Mouse (Mus musculus) heart, postnatal 0 days (tissue): ENCODE results near the gene Ltv1. TPM values are rescaled to one million over a fixed set of nuclear protein-coding genes. Genes with fewer than 3 reads are reported as not detected.
"Not testable (repeated sequence)": the region's sequence is repeated elsewhere in the genome, so short reads cannot be mapped to it uniquely, and the experiment has no call there.

Experiments
- ATAC-seq: fragments of 200-750 bp; cut with Nextera tagmentation; 2 replicates; pipeline ENCODE4 v1.8.0; 2017; ENCODE audit warnings: low read depth, moderate number of reproducible peaks, moderate library complexity; ENCODE audit not compliant: insufficient read depth
- DNase-seq: peaks from one replicate; pipeline ENCODE4 v3.0.0-alpha.2; 2016; ENCODE audit warnings: low spot score
- H3K27ac ChIP-seq: fragments of 300-500 bp; sonication (generic); 2 replicates; pipeline ENCODE4 v1.5.1; 2014; ENCODE audit warnings: low read depth, mild to moderate bottlenecking
- H3K27me3 ChIP-seq: fragments of 300-500 bp; sonication (generic); 2 replicates; pipeline ENCODE4 v1.6.1; 2014; ENCODE audit warnings: low read length, mixed read lengths; ENCODE audit not compliant: control insufficient read depth, insufficient read depth
- H3K36me3 ChIP-seq: fragments of 300-500 bp; sonication (generic); replicated peaks from 2 replicates; pipeline ENCODE4 v1.6.1; 2014; ENCODE audit warnings: low read length, mixed read lengths; ENCODE audit not compliant: control insufficient read depth, insufficient read depth
- H3K4me1 ChIP-seq: fragments of 300-500 bp; sonication (generic); 2 replicates; pipeline ENCODE4 v1.6.1; 2014; ENCODE audit warnings: antibody characterized with exemption; ENCODE audit not compliant: control insufficient read depth, insufficient read depth
- H3K4me2 ChIP-seq: fragments of 300-500 bp; sonication (generic); 2 replicates; pipeline ENCODE4 v1.6.1; 2014; ENCODE audit warnings: low read depth, mild to moderate bottlenecking, low read length, moderate library complexity
- H3K4me3 ChIP-seq: fragments of 300-500 bp; sonication (generic); 2 replicates; pipeline ENCODE4 v1.5.1; 2014; ENCODE audit warnings: low read depth, low read length
- H3K9ac ChIP-seq: fragments of 300-500 bp; sonication (generic); replicated peaks from 2 replicates; pipeline ENCODE4 v1.6.1; 2014; ENCODE audit warnings: low read depth, low read length, mixed read lengths
- H3K9me3 ChIP-seq: fragments of 300-500 bp; sonication (generic); replicated peaks from 2 replicates; pipeline ENCODE4 v1.6.1; 2016; ENCODE audit warnings: low read length; ENCODE audit not compliant: control insufficient read depth
- CTCF ChIP-seq: IDR thresholded peaks from 2 replicates; pipeline ENCODE4 v1.5.1; 2016; ENCODE audit warnings: antibody characterized with exemption, control low read depth, low read depth
- EP300 ChIP-seq: IDR thresholded peaks from 2 replicates; pipeline ENCODE4 v1.6.1; 2016; ENCODE audit warnings: antibody characterized with exemption, low read depth
- WGBS: fragments of 180-500 bp; shearing (Covaris S2); extraction: QIAGEN DNeasy Blood & Tissue Kit; methylation state at CpG from one replicate; pipeline ENCODE4 v1.1.7; 2014; 5-methylcytosine and 5-hydroxymethylcytosine counted together
- polyA plus RNA-seq: library from polyadenylated mRNA; unstranded; fragments of >200 nt; fragmentation: Nextera tagmentation; extraction: Ambion mirVana; gene quantifications from 2 replicates; pipeline ENCODE4 v1.2.1, GENCODE M21; 2015
- total RNA-seq: library from RNA; depleted of rRNA; stranded (reverse); fragments of >200 nt; gene quantifications from 2 replicates; pipeline ENCODE4 v1.2.3, GENCODE M21; 2014; ENCODE audit warnings: low replicate concordance

Gene Ltv1
- total and polyA plus RNA-seq, 2 experiments from 2014 or later = 28.3 to 34.8 TPM

DNA sequence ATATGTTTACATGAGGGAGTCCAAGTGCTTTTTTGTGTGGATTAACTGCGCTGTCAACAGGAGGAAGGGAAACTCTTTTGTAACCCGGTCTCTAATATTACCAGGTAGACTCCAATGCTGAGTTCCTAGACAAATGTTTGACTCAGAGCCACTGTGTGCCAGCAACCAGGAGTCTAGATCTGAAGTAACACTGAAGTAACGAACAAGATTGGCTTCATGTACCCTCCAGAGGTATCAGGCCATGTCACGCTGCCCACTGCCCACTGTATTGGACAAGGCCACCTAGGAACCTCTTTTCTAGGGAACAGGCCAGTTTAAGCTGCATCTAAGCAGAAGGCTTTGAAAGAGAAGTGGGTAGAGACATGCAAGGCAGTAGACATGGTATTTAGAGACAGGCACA, 16.1 kb upstream of the Ltv1 start:
- Histone ChIP-seq H3K4me3 (no peak overlapping the region), H3K9ac (no peak overlapping the region), H3K4me1 (peaks cover 20% of the 10 kb centered on the region), H3K9me3 (no peaks in the 10 kb centered on the region), H3K36me3 (peaks cover 17% of the 10 kb centered on the region; the same call in 1 of the 2 replicates), H3K4me2 (no peak overlapping the region), H3K27ac (no peak overlapping the region), H3K27me3 (no peaks in the 10 kb centered on the region)
- WGBS = 96% methylated on average over 4 of the region's 4 CpGs
- ATAC-seq = no peak
- no peak for TF ChIP-seq EP300
- TF ChIP-seq CTCF = no peak
- no peak for DNase-seq

DNA sequence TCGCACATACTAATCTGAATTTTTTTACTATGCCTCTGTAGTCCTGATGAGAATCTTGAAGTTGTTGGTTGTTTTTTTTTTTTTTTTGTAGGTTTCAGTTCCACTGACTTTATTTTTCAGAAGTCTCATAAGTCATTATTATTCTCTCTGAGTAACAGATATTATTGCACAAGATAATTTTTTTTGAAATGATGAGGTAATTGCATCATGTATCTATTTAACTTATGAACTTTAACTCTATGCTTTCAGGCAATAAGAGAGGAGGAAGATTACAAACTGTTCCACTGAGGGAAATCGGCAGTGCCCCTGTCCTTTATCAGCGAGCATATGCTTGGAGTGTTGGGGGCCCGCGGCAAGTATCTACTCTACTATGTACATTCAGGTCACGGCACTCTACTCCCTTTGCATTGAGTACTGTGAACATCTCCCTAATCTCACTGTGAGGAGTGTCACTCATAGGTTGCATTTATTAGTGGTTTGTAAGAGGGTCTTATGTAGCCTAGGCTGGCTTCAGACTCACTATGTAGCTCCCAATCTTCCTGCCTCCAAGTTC, 8.8 kb upstream of the Ltv1 start:
- 78% methylated on average over 6 of the region's 6 CpGs for WGBS
- DNase-seq (no peak), ATAC-seq (no peak)
- Histone ChIP-seq H3K4me3 (no peak overlapping the region), H3K27ac (no peak overlapping the region), H3K27me3 (no peaks in the 10 kb centered on the region), H3K9ac (no peak overlapping the region), H3K4me2 (no peak overlapping the region), H3K9me3 (no peaks in the 10 kb centered on the region), H3K36me3 (no peaks in the 10 kb centered on the region), H3K4me1 (no peaks in the 10 kb centered on the region)
- TF ChIP-seq EP300 = no peak
- TF ChIP-seq CTCF = no peak

DNA sequence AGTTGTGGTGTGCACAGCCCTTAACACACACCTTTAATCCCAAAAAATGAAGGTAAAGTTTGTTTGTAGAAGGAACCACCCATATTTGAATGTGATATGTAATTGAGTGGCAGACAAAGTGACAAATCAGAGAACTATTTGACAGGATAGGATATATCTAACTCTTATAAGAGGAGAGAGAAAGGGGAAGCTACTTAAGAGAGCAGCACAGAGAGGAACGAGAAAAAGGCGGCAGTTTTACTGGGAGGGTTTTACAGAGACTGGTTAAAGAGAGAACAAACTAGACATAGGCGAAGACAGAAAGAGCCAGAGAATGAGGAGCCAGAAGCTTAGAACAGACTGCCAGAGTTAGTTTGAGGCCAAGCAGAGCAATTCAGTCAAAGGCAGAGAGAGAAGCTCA, 7.9 kb upstream of the Ltv1 start:
- Histone ChIP-seq H3K4me2 (no peak overlapping the region), H3K9me3 (no peaks in the 10 kb centered on the region), H3K27ac (no peak overlapping the region), H3K27me3 (no peaks in the 10 kb centered on the region), H3K9ac (no peak overlapping the region), H3K4me3 (no peak overlapping the region), H3K4me1 (no peaks in the 10 kb centered on the region), H3K36me3 (no peaks in the 10 kb centered on the region)
- DNase-seq (no peak), ATAC-seq (no peak)
- 91% methylated on average over 3 of the region's 3 CpGs for WGBS
- TF ChIP-seq EP300 (no peak), CTCF (no peak)

DNA sequence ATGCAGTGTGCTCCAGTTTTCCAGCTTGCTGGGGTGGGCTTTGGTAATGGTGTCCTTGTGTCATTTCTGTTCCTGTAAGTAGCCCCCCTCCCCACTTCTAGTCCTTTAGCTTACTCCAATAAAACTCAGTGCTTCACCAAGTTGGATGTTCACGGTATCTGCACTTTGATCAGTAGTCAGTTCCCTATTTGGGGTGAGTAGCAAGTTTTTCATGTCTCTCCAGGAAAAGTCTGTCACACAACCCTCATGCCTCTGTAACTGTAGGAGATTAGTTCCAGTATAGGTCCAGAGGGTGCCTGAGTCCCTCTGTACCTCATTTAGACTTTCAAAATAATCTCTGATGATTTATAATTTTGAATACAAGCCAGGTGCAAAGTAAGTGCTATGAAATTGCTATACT, 6.3 kb upstream of the Ltv1 start:
- H3K9ac ChIP-seq = no peak overlapping the region
- H3K4me2 ChIP-seq = no peak overlapping the region
- no peak for DNase-seq
- no peak overlapping the region for H3K27ac ChIP-seq
- H3K4me3 ChIP-seq = no peak overlapping the region
- no peaks in the 10 kb centered on the region for H3K4me1 ChIP-seq
- no peak for ATAC-seq
- no peaks in the 10 kb centered on the region for H3K27me3 ChIP-seq
- WGBS = 87% methylated on average over 1 of the region's 1 CpGs
- no peaks in the 10 kb centered on the region for H3K36me3 ChIP-seq
- no peaks in the 10 kb centered on the region for H3K9me3 ChIP-seq
- TF ChIP-seq CTCF = no peak
- TF ChIP-seq EP300 = no peak

DNA sequence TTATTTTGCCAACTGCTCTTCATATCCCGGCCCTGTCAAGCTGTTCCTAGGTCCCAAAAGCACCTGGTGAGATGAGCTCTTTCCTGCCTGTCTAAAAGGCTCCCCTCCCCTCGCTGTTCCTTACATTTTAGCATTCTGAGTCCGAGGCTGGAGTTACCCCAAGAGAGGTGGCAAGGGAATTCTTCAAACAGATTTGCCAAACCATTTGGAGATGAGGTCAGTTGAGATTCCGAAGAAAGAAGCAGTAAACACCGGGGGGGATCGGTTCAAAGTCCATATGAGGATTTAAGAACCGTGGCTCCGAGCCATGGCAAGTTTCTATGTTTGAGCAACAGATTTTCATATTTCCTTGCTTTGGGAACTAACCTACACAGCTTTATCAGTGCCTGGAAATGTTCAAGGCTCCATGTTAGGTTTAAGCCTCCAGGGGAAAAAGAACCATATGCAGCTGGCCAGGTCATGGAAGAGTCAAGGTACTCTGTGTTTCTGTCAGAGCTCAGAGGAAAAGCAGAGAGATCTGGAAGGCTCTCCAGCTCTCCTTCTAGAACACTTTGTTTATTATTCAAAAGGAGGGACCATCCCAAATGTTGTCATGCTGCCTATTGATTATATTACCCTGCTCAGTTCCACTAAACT, 4.0 kb upstream of the Ltv1 start:
- WGBS = 69% methylated on average over 8 of the region's 8 CpGs
- H3K9ac ChIP-seq = no peak overlapping the region
- DNase-seq (no peak), ATAC-seq (no peak)
- no peak overlapping the region for H3K4me3 ChIP-seq
- H3K36me3 ChIP-seq = no peaks in the 10 kb centered on the region
- no peaks in the 10 kb centered on the region for H3K27me3 ChIP-seq
- no peaks in the 10 kb centered on the region; the same call in 1 of the 2 replicates for H3K4me1 ChIP-seq
- no peak overlapping the region for H3K27ac ChIP-seq
- H3K4me2 ChIP-seq = no peak overlapping the region
- H3K9me3 ChIP-seq = no peaks in the 10 kb centered on the region
- no peak for TF ChIP-seq EP300
- TF ChIP-seq CTCF = no peak

DNA sequence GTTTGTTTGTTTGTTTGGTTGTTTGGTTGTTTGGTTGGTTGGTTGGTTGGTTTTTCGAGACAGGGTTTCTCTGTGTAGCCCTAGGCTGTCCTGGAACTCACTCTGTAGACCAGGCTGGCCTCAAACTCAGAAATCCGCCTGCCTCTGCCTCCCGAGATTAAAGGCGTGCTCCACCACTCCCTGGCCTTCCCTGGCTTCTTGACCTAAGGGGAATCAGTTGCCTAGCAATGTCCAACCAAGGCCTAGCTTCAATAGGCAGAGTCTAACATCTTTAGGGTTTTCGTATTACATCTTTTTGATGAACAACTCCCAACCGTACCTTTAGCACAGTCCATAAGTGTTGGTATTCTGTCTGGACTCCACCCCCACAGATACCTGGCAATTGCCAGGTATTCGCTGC, 528 bp upstream of the Ltv1 start:
- Histone ChIP-seq H3K4me3 (peak overlapping the region; percentile 100), H3K36me3 (peaks cover 17% of the 10 kb centered on the region), H3K4me2 (peak overlapping the region; percentile 88)
- H3K9me3 ChIP-seq, H3K4me1 ChIP-seq, H3K9ac ChIP-seq, H3K27me3 ChIP-seq, H3K27ac ChIP-seq, ATAC-seq, DNase-seq: not testable (repeated sequence)
- 88% methylated on average over 7 of the region's 7 CpGs for WGBS
